Mouse (Mus musculus): ENCODE measurements around the gene Clasp2.
"Not testable (repeated sequence)": the region's sequence is repeated elsewhere in the genome, so short reads cannot be mapped to it uniquely, and the experiment has no call there.

The Clasp2 gene

GRCm38 (mm10) chr9:113741108-113741636 lies at the start of gene Clasp2:
TSS of gene Clasp2 (plus strand) at chr9:113741473.
- peak; percentile 50 for DNase-seq

GRCm38 (mm10) chr9:113701441-113702160 lies 39.7 kb upstream of the Clasp2 start:
- DNase-seq: no peak

- DNase-seq: no peak
Observed at GRCm38 (mm10) chr9:113706108-113706507, 35.2 kb upstream of the Clasp2 start.

GRCm38 (mm10) chr9:113706841-113707240 lies 34.4 kb upstream of the Clasp2 start:
- DNase-seq: no peak

GRCm38 (mm10) chr9:113707481-113708360 lies 33.6 kb upstream of the Clasp2 start, which contains the start of gene Pdcd6ip:
TSS of gene Pdcd6ip (minus strand) at chr9:113708259.
- DNase-seq: peak; percentile 92

GRCm38 (mm10) chr9:113708361-113709280 lies 32.7 kb upstream of the Clasp2 start:
- no peak for DNase-seq

GRCm38 (mm10) chr9:113710871-113711270 lies 30.4 kb upstream of the Clasp2 start:
- DNase-seq: no peak

GRCm38 (mm10) chr9:113719063-113719462 lies 22.2 kb upstream of the Clasp2 start:
- no peak for DNase-seq

- no peak for DNase-seq
Observed at GRCm38 (mm10) chr9:113724646-113725045, 16.6 kb upstream of the Clasp2 start.

- DNase-seq: not testable (repeated sequence)
Observed at GRCm38 (mm10) chr9:113725609-113726008, 15.7 kb upstream of the Clasp2 start.

- no peak for DNase-seq
Observed at GRCm38 (mm10) chr9:113726131-113726530, 15.1 kb upstream of the Clasp2 start.

GRCm38 (mm10) chr9:113726991-113727680 lies 14.1 kb upstream of the Clasp2 start:
- DNase-seq: no peak

GRCm38 (mm10) chr9:113731540-113731939 lies 9.7 kb upstream of the Clasp2 start:
- no peak for DNase-seq

- DNase-seq: no peak
Observed at GRCm38 (mm10) chr9:113735920-113736319, 5.4 kb upstream of the Clasp2 start.

- DNase-seq: no peak
Observed at GRCm38 (mm10) chr9:113738021-113738420, 3.3 kb upstream of the Clasp2 start.

- DNase-seq: no peak
Observed at GRCm38 (mm10) chr9:113738941-113739340, 2.3 kb upstream of the Clasp2 start.

- peak; percentile 26 for DNase-seq
Observed at GRCm38 (mm10) chr9:113741637-113742137, 414 bp downstream of the Clasp2 start.

GRCm38 (mm10) chr9:113742361-113742794 lies 1.1 kb downstream of the Clasp2 start:
- DNase-seq: peak; percentile 30

- no peak for DNase-seq
Observed at GRCm38 (mm10) chr9:113743291-113743690, 2.0 kb downstream of the Clasp2 start.

- DNase-seq: no peak
Observed at GRCm38 (mm10) chr9:113749356-113749755, 8.1 kb downstream of the Clasp2 start.

GRCm38 (mm10) chr9:113755888-113756719 lies 14.8 kb downstream of the Clasp2 start:
- DNase-seq: no peak

Measured in cerebellum, adult 11 months (tissue).